Mouse (Mus musculus): ENCODE measurements around the gene Zdhhc25. TPM values are rescaled to one million over a fixed set of nuclear protein-coding genes. Genes with fewer than 3 reads are reported as not detected.

Zdhhc25 gene
- total and polyA plus RNA-seq, 2 experiments from 2014 or later, result not detected

- 40% methylated on average over 17 of the region's 17 CpGs for WGBS
- DNase-seq (ENCODE audit: low spot score), result peak; percentile 85
Measured at GRCm38 (mm10) chr15:88570697-88571096, 29.4 kb upstream of the Zdhhc25 start.

GRCm38 (mm10) chr15:88579461-88579860, 20.6 kb upstream of the Zdhhc25 start:
- WGBS, result 69% methylated on average over 6 of the region's 6 CpGs
- TF ChIP-seq CTCF (IDR thresholded peaks at IDR 0.05; ENCODE audit: low read depth), result no peak
- Histone ChIP-seq H3K4me3 (ENCODE audit: low read length) (no peak overlapping the region), H3K27ac (no peak overlapping the region), H3K27me3 (ENCODE audit: insufficient read depth, low read length) (no peaks in the 10 kb centered on the region), H3K36me3 (ENCODE audit: insufficient read depth, low read length) (no peaks in the 10 kb centered on the region), H3K9ac (replicated peaks; ENCODE audit: low read length) (no peak overlapping the region), H3K9me3 (ENCODE audit: low read length) (no peaks in the 10 kb centered on the region), H3K4me2 (ENCODE audit: low read depth, low read length) (no peak overlapping the region), H3K4me1 (ENCODE audit: insufficient read depth, low read length) (no peaks in the 10 kb centered on the region)
- ATAC-seq, result no peak
- no peak for DNase-seq (ENCODE audit: low spot score)

More at GRCm38 (mm10) chr15:88570697-88571096, 29.4 kb upstream of the Zdhhc25 start:
- H3K9me3 ChIP-seq (ENCODE audit: low read length), result no peaks in the 10 kb centered on the region
- no peaks in the 10 kb centered on the region for H3K4me1 ChIP-seq (ENCODE audit: insufficient read depth, low read length)
- ATAC-seq, result peak; percentile 83
- no peak overlapping the region for H3K4me2 ChIP-seq (ENCODE audit: low read depth, low read length)
- H3K4me3 ChIP-seq (ENCODE audit: low read length), result no peak overlapping the region
- no peaks in the 10 kb centered on the region for H3K36me3 ChIP-seq (ENCODE audit: insufficient read depth, low read length)
- H3K27ac ChIP-seq, result no peak overlapping the region
- no peak overlapping the region for H3K9ac ChIP-seq (replicated peaks; ENCODE audit: low read length)
- no peaks in the 10 kb centered on the region for H3K27me3 ChIP-seq (ENCODE audit: insufficient read depth, low read length)
- TF ChIP-seq CTCF (IDR thresholded peaks at IDR 0.05; ENCODE audit: low read depth), result no peak

GRCm38 (mm10) chr15:88602496-88602895, 2.4 kb downstream of the Zdhhc25 start:
- no peak for TF ChIP-seq CTCF (IDR thresholded peaks at IDR 0.05; ENCODE audit: low read depth)
- no peak for DNase-seq (ENCODE audit: low spot score)
- Histone ChIP-seq H3K9ac (replicated peaks; ENCODE audit: low read length) (no peak overlapping the region), H3K9me3 (ENCODE audit: low read length) (no peaks in the 10 kb centered on the region), H3K4me3 (ENCODE audit: low read length) (no peak overlapping the region), H3K36me3 (ENCODE audit: insufficient read depth, low read length) (no peaks in the 10 kb centered on the region), H3K27me3 (ENCODE audit: insufficient read depth, low read length) (no peaks in the 10 kb centered on the region), H3K4me2 (ENCODE audit: low read depth, low read length) (no peak overlapping the region), H3K4me1 (ENCODE audit: insufficient read depth, low read length) (no peaks in the 10 kb centered on the region), H3K27ac (no peak overlapping the region)
- 91% methylated on average over 3 of the region's 3 CpGs for WGBS
- ATAC-seq, result no peak

DNA sequence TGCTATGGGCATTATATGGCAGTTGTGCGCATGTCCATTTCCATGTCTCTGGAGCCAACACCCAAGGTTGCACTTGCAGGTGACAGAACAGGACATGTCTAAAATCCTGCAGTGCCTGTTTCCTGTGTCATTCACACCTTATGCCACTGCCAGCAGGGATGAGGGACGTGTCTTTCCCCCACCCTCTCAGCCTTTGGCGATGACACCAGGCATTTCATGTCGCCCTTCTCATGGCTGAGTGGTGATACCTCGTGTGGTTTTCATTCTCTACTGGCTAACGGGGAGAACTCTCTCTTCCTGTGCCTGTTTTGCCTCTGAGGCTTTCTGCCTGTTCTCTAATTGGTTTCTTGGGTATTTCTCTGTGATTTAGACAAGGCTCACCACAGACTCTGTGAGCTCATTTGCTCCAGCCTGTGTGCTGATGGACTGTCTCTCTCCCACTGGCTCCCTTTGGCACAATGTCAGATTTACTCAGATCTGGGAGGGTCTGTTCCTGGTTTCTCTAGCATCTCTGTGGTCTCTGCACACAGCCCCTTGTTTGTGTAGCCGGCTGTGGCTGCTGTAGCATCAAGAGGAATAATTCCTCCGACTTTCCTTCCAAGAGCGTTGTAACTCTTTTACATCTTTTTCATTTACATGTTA, 3.1 kb downstream of the Zdhhc25 start:
- Histone ChIP-seq H3K9me3 (ENCODE audit: low read length) (no peaks in the 10 kb centered on the region), H3K4me3 (ENCODE audit: low read length) (no peak overlapping the region), H3K4me2 (ENCODE audit: low read depth, low read length) (no peak overlapping the region), H3K4me1 (ENCODE audit: insufficient read depth, low read length) (no peaks in the 10 kb centered on the region), H3K9ac (replicated peaks; ENCODE audit: low read length) (no peak overlapping the region), H3K27me3 (ENCODE audit: insufficient read depth, low read length) (no peaks in the 10 kb centered on the region), H3K27ac (no peak overlapping the region), H3K36me3 (ENCODE audit: insufficient read depth, low read length) (no peaks in the 10 kb centered on the region)
- no peak for TF ChIP-seq CTCF (IDR thresholded peaks at IDR 0.05; ENCODE audit: low read depth)
- WGBS, result 72% methylated on average over 9 of the region's 9 CpGs
- peak; percentile 64 for DNase-seq (ENCODE audit: low spot score)
- ATAC-seq, result no peak

GRCm38 (mm10) chr15:88603733-88604119, 3.6 kb downstream of the Zdhhc25 start:
- Histone ChIP-seq H3K27ac (no peak overlapping the region), H3K9me3 (ENCODE audit: low read length) (no peaks in the 10 kb centered on the region), H3K9ac (replicated peaks; ENCODE audit: low read length) (no peak overlapping the region), H3K27me3 (ENCODE audit: insufficient read depth, low read length) (no peaks in the 10 kb centered on the region), H3K4me2 (ENCODE audit: low read depth, low read length) (no peak overlapping the region), H3K36me3 (ENCODE audit: insufficient read depth, low read length) (no peaks in the 10 kb centered on the region), H3K4me3 (ENCODE audit: low read length) (no peak overlapping the region), H3K4me1 (ENCODE audit: insufficient read depth, low read length) (no peaks in the 10 kb centered on the region)
- WGBS, result 86% methylated on average over 1 of the region's 1 CpGs
- TF ChIP-seq CTCF (IDR thresholded peaks at IDR 0.05; ENCODE audit: low read depth), result no peak
- ATAC-seq (no peak), DNase-seq (ENCODE audit: low spot score) (no peak)

GRCm38 (mm10) chr15:88604669-88605414, 4.7 kb downstream of the Zdhhc25 start:
- DNase-seq (ENCODE audit: low spot score) (no peak), ATAC-seq (no peak)
- H3K27me3 ChIP-seq (ENCODE audit: insufficient read depth, low read length), result no peaks in the 10 kb centered on the region
- WGBS, result 81% methylated on average over 17 of the region's 17 CpGs
- no peaks in the 10 kb centered on the region for H3K36me3 ChIP-seq (ENCODE audit: insufficient read depth, low read length)
- TF ChIP-seq CTCF (IDR thresholded peaks at IDR 0.05; ENCODE audit: low read depth), result no peak
- no peaks in the 10 kb centered on the region for H3K9me3 ChIP-seq (ENCODE audit: low read length)
- H3K4me3 ChIP-seq (ENCODE audit: low read length), result no peak overlapping the region
- H3K4me1 ChIP-seq (ENCODE audit: insufficient read depth, low read length), result no peaks in the 10 kb centered on the region
- no peak overlapping the region for H3K9ac ChIP-seq (replicated peaks; ENCODE audit: low read length)
- H3K27ac ChIP-seq, result no peak overlapping the region
- H3K4me2 ChIP-seq (ENCODE audit: low read depth, low read length), result no peak overlapping the region

GRCm38 (mm10) chr15:88605415-88605785, 5.3 kb downstream of the Zdhhc25 start:
- Histone ChIP-seq H3K4me2 (ENCODE audit: low read depth, low read length) (no peak overlapping the region), H3K27me3 (ENCODE audit: insufficient read depth, low read length) (no peaks in the 10 kb centered on the region), H3K4me1 (ENCODE audit: insufficient read depth, low read length) (no peaks in the 10 kb centered on the region), H3K27ac (no peak overlapping the region), H3K4me3 (ENCODE audit: low read length) (no peak overlapping the region), H3K9ac (replicated peaks; ENCODE audit: low read length) (no peak overlapping the region), H3K9me3 (ENCODE audit: low read length) (no peaks in the 10 kb centered on the region), H3K36me3 (ENCODE audit: insufficient read depth, low read length) (no peaks in the 10 kb centered on the region)
- TF ChIP-seq CTCF (IDR thresholded peaks at IDR 0.05; ENCODE audit: low read depth), result no peak
- ATAC-seq (no peak), DNase-seq (ENCODE audit: low spot score) (no peak)
- WGBS, result 74% methylated on average over 5 of the region's 5 CpGs
